In the genomic region with DNA sequence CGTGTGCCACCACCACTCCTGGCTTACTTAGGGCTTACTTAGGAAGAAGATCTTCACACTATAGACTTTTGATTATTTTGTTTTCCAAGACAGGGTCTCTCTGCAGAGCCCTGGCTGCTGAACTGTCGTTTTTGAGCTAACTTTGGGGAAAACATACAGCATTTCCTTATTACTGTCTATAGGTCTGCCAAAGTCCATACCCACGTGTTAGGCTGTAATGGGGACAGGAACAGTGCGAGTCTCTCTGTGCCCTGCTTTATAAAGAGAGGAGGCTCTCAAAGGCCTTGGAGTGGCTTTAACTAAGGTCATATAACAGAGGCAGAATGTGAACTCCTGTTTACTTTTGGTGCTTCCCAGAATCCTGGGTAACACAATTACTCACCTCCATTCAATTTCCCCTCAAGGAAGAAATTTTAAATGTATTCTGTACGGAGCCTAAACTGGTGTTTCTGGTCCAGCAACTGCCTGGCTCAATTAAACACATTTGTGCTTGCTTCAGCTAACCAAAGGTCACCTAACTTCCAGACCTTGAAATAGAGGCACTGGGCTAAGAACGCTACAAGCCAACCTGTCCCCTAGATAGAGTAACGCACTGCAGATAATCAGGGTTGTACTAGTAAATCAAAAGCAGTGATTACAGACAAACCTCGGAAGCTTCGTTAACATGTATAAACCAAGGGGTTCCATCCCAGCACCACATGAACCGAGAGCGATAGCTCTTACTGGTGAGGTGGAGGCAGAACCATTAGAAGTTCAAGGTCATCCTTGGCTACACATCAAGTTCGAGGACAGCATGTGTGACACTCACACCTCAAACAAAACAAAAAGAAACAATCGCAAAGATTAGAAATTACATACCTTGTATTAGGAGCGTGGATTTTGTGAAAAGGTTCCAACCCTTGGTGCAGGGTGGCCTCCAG, we compare ENCODE assay signal across 8 mouse cellular contexts. TPM values are rescaled to one million over a fixed set of nuclear protein-coding genes. Genes with fewer than 3 reads are reported as not detected.
DNase-seq lines count a peak whose midpoint lies in the region; ATAC-seq and TF ChIP-seq lines count a peak whose summit lies in the region.

No protein-coding gene starts in this region.

- TF ChIP-seq CTCF in gastrocnemius, adult 2 months (IDR thresholded peaks at IDR 0.05): no peak
- no peak for TF ChIP-seq CTCF in stomach, postnatal 0 days (IDR thresholded peaks at IDR 0.05; ENCODE audit: low read depth)

- peaks cover 3% of the 10 kb centered on the region; the same call in 1 of the 2 replicates for H3K36me3 ChIP-seq in ES-E14 (ENCODE audit: control insufficient read depth, insufficient read depth, low read length, poor library complexity, severe bottlenecking)
- no peaks in the 10 kb centered on the region for H3K36me3 ChIP-seq in hindbrain, embryonic 12.5 days
- H3K36me3 ChIP-seq in liver, embryonic 11.5 days (ENCODE audit: control insufficient read depth, insufficient read depth, low read length): no peaks in the 10 kb centered on the region
- H3K36me3 ChIP-seq in stomach, postnatal 0 days (ENCODE audit: control insufficient read depth, insufficient read depth, low read length): no peaks in the 10 kb centered on the region

- intact Hi-C loops in gastrocnemius, adult 2 months (cut with DNase I): no loop called here
- intact Hi-C loops in gastrocnemius, postnatal 36 days (cut with DNase I): no loop called here

- peak overlapping the region; percentile 80 for H3K4me2 ChIP-seq in hindbrain, embryonic 12.5 days (replicated peaks)
- H3K4me2 ChIP-seq in liver, embryonic 11.5 days: peak overlapping the region; percentile 76
- peak overlapping the region; percentile 69 for H3K4me2 ChIP-seq in stomach, postnatal 0 days (replicated peaks; ENCODE audit: low read depth)

- H3K9ac ChIP-seq in ES-E14 (ENCODE audit: insufficient read depth, low read depth, low read length, poor library complexity, severe bottlenecking): peak overlapping the region; percentile 88
- peak overlapping the region; percentile 43; the same call in 1 of the 2 replicates for H3K9ac ChIP-seq in hindbrain, embryonic 12.5 days
- peak overlapping the region; percentile 49 for H3K9ac ChIP-seq in liver, embryonic 11.5 days (ENCODE audit: low read depth, low read length)
- H3K9ac ChIP-seq in stomach, postnatal 0 days (ENCODE audit: low read length): peak overlapping the region; percentile 52

- H3K4me1 ChIP-seq in ES-E14 (ENCODE audit: control insufficient read depth in 2 of 2, insufficient read depth in 2 of 2, low read length in 2 of 2, poor library complexity in 1 of 2): peaks cover 0 to 3% of the 10 kb centered on the region in 2 experiments; a peak in 3 of 4 replicates
- H3K4me1 ChIP-seq in hindbrain, embryonic 12.5 days: peaks cover 20% of the 10 kb centered on the region
- peaks cover 24% of the 10 kb centered on the region for H3K4me1 ChIP-seq in liver, embryonic 11.5 days (replicated peaks; ENCODE audit: control insufficient read depth, insufficient read depth, low read length)
- peaks cover 3% of the 10 kb centered on the region for H3K4me1 ChIP-seq in stomach, postnatal 0 days (replicated peaks; ENCODE audit: control insufficient read depth, insufficient read depth)

- TF ChIP-seq EP300 in stomach, postnatal 0 days (optimal IDR thresholded peaks at IDR 0.05): no peak

- H3K9me3 ChIP-seq in ES-E14 (ENCODE audit: control insufficient read depth, insufficient read depth, low read depth, low read length): no peaks in the 10 kb centered on the region
- no peaks in the 10 kb centered on the region for H3K9me3 ChIP-seq in hindbrain, embryonic 12.5 days (replicated peaks)
- H3K9me3 ChIP-seq in liver, embryonic 11.5 days (ENCODE audit: control insufficient read depth, low read length): no peaks in the 10 kb centered on the region
- no peaks in the 10 kb centered on the region for H3K9me3 ChIP-seq in stomach, postnatal 0 days (ENCODE audit: control insufficient read depth, low read length)

- H3K27me3 ChIP-seq in hindbrain, embryonic 12.5 days: no peaks in the 10 kb centered on the region
- H3K27me3 ChIP-seq in liver, embryonic 11.5 days (replicated peaks; ENCODE audit: control insufficient read depth, insufficient read depth, low read length): no peaks in the 10 kb centered on the region
- H3K27me3 ChIP-seq in stomach, postnatal 0 days (ENCODE audit: control insufficient read depth, insufficient read depth, low read length): no peaks in the 10 kb centered on the region

- no peak for DNase-seq in gastrocnemius, adult 2 months
- DNase-seq in gastrocnemius, postnatal 36 days: no peak
- no peak for DNase-seq in ES-E14 (ENCODE audit: low read depth, low spot score)
- DNase-seq in liver, embryonic 11.5 days (ENCODE audit: low spot score): no peak
- peak; percentile 45 for DNase-seq in stomach, postnatal 0 days (ENCODE audit: low spot score)
- DNase-seq in T-cell, adult 2 months (ENCODE audit: low spot score): no peak
- DNase-seq in adrenal gland, adult 8-10 months: no peak

- no peak; the same call in 1 of the 2 replicates for ATAC-seq in hindbrain, embryonic 12.5 days (ENCODE audit: low FRiP score)
- no peak for ATAC-seq in liver, embryonic 11.5 days (replicated peaks; ENCODE audit: low FRiP score)
- ATAC-seq in stomach, postnatal 0 days (ENCODE audit: low FRiP score, low TSS enrichment): no peak

- 19% methylated on average over 14 of the region's 14 CpGs for WGBS in hindbrain, embryonic 12.5 days
- 11% methylated on average over 14 of the region's 14 CpGs for whole genome bisulfite sequencing in liver, embryonic 11.5 days
- WGBS in stomach, postnatal 0 days: 14% methylated on average over 14 of the region's 14 CpGs

- H3K27ac ChIP-seq in gastrocnemius, adult 2 months: peak overlapping the region; percentile 83
- H3K27ac ChIP-seq in ES-E14 (ENCODE audit: insufficient read depth, low read depth, low read length, poor library complexity, severe bottlenecking): peak overlapping the region; percentile 61
- no peak overlapping the region for H3K27ac ChIP-seq in hindbrain, embryonic 12.5 days
- H3K27ac ChIP-seq in liver, embryonic 11.5 days (ENCODE audit: low read depth, low read length): no peak overlapping the region; the same call in 1 of the 2 replicates
- H3K27ac ChIP-seq in stomach, postnatal 0 days (replicated peaks): peak overlapping the region; percentile 63

- in situ Hi-C loops in ES-E14 (cut with MboI; ENCODE audit: low sequenced_read_pairs in 2 of 2, unreplicated experiment in 2 of 2): no loop called here

- peak overlapping the region; percentile 69 for H3K4me3 ChIP-seq in gastrocnemius, adult 2 months
- peak overlapping the region; percentile 77 to 79 for H3K4me3 ChIP-seq in ES-E14 (ENCODE audit: insufficient read depth in 1 of 2, low read depth in 1 of 2, low read length in 2 of 2, poor library complexity in 1 of 2, severe bottlenecking in 1 of 2)
- H3K4me3 ChIP-seq in hindbrain, embryonic 12.5 days: peak overlapping the region; percentile 43
- peak overlapping the region; percentile 55 for H3K4me3 ChIP-seq in liver, embryonic 11.5 days (ENCODE audit: low read depth, low read length)
- H3K4me3 ChIP-seq in stomach, postnatal 0 days (ENCODE audit: low read depth, low read length): peak overlapping the region; percentile 39

TF ChIP-seq in ES-E14, 5 proteins besides CTCF, POLR2A, EP300 and RAD21:
- TF ChIP-seq MAFK (IDR thresholded peaks at IDR 0.05; ENCODE audit: insufficient read depth, low read depth, low read length): no peak
- TF ChIP-seq ZNF384 (IDR thresholded peaks at IDR 0.05; ENCODE audit: low read depth, low read length): no peak
- TF ChIP-seq CHD2 (IDR thresholded peaks at IDR 0.05; ENCODE audit: low read depth, low read length): no peak
- TF ChIP-seq ZC3H11A (IDR thresholded peaks at IDR 0.05; ENCODE audit: borderline replicate concordance, low read depth, low read length): no peak
- TF ChIP-seq HCFC1 (IDR thresholded peaks at IDR 0.05; ENCODE audit: borderline replicate concordance, insufficient read depth, low read length): no peak

RNA-seq across cellular contexts. Expression of a gene that starts 1.2 kb away (rescaled TPM):
- 10 to 100 TPM in 1 of 2 experiments, 1 to 10 TPM in 1; 8.3 to 10.0 TPM for total RNA-seq in gastrocnemius, adult 2 months (2021)
- total RNA-seq in gastrocnemius, postnatal 36 days (2021): 10 to 100 TPM; 12.9 to 13.6 TPM
- total RNA-seq in ES-E14 (2012; rRNA removed): 103 and 115 TPM in 2 replicates
- polyA plus RNA-seq in hindbrain, embryonic 12.5 days (2016; fragmentation: Nextera tagmentation; extraction: Ambion mirVana): 23.2 and 28.1 TPM in 2 replicates
- polyA plus RNA-seq in liver, embryonic 11.5 days (2014; fragmentation: Nextera tagmentation; extraction: Ambion mirVana): 93.5 and 101 TPM in 2 replicates
- polyA plus RNA-seq in stomach, postnatal 0 days (2015; fragmentation: Nextera tagmentation; extraction: Ambion mirVana): 29.1 and 30.9 TPM in 2 replicates
- total RNA-seq in adrenal gland, adult 8-10 months (2022): 100 to 1,000 TPM in 1 of 4 experiments, 10 to 100 TPM in 3; 38.4 to 111 (median 73.2) TPM

RNA-seq across cellular contexts. Expression of a gene that starts 20.1 kb away (rescaled TPM):
- 10 to 100 TPM; 20.8 to 23.0 TPM for total RNA-seq in gastrocnemius, adult 2 months (2021)
- total RNA-seq in gastrocnemius, postnatal 36 days (2021): 10 to 100 TPM; 19.1 to 21.1 TPM
- 102 and 142 TPM in 2 replicates for total RNA-seq in ES-E14 (2012; rRNA removed)
- polyA plus RNA-seq in hindbrain, embryonic 12.5 days (2016; fragmentation: Nextera tagmentation; extraction: Ambion mirVana): 25.6 and 30.4 TPM in 2 replicates
- polyA plus RNA-seq in liver, embryonic 11.5 days (2014; fragmentation: Nextera tagmentation; extraction: Ambion mirVana): 40.3 and 42.7 TPM in 2 replicates
- 28.0 and 28.1 TPM in 2 replicates for polyA plus RNA-seq in stomach, postnatal 0 days (2015; fragmentation: Nextera tagmentation; extraction: Ambion mirVana)
- 10 to 100 TPM; 36.0 to 44.8 (median 40.3) TPM for total RNA-seq in adrenal gland, adult 8-10 months (2022)

RNA-seq across cellular contexts. Expression of a gene that starts 33.0 kb away (rescaled TPM):
- 10 to 100 TPM; 19.8 to 20.1 TPM for total RNA-seq in gastrocnemius, adult 2 months (2021)
- 10 to 100 TPM; 12.6 to 19.2 TPM for total RNA-seq in gastrocnemius, postnatal 36 days (2021)
- total RNA-seq in ES-E14 (2012; rRNA removed): 23.1 and 27.4 TPM in 2 replicates
- 9.8 and 9.9 TPM in 2 replicates for polyA plus RNA-seq in hindbrain, embryonic 12.5 days (2016; fragmentation: Nextera tagmentation; extraction: Ambion mirVana)
- polyA plus RNA-seq in liver, embryonic 11.5 days (2014; fragmentation: Nextera tagmentation; extraction: Ambion mirVana): 7.7 and 7.8 TPM in 2 replicates
- polyA plus RNA-seq in stomach, postnatal 0 days (2015; fragmentation: Nextera tagmentation; extraction: Ambion mirVana): 1.7 and 1.9 TPM in 2 replicates
- 10 to 100 TPM; 23.3 to 30.1 (median 27.3) TPM for total RNA-seq in adrenal gland, adult 8-10 months (2022)

RNA-seq across cellular contexts. Expression of a gene that starts 33.1 kb away (rescaled TPM):
- 1 to 10 TPM; 4.5 to 4.7 TPM for total RNA-seq in gastrocnemius, adult 2 months (2021)
- 1 to 10 TPM; 3.2 to 4.5 TPM for total RNA-seq in gastrocnemius, postnatal 36 days (2021)
- total RNA-seq in ES-E14 (2012; rRNA removed): 19.7 and 20.0 TPM in 2 replicates
- polyA plus RNA-seq in hindbrain, embryonic 12.5 days (2016; fragmentation: Nextera tagmentation; extraction: Ambion mirVana): 16.7 and 17.3 TPM in 2 replicates
- polyA plus RNA-seq in liver, embryonic 11.5 days (2014; fragmentation: Nextera tagmentation; extraction: Ambion mirVana): 16.2 and 19.1 TPM in 2 replicates
- polyA plus RNA-seq in stomach, postnatal 0 days (2015; fragmentation: Nextera tagmentation; extraction: Ambion mirVana): 4.3 and 4.7 TPM in 2 replicates
- total RNA-seq in adrenal gland, adult 8-10 months (2022): 10 to 100 TPM; 11.9 to 15.8 (median 14.6) TPM

Comparison
In these comparisons a context has a peak if more than half of its experiments do, and no peak if none do; other contexts are left out.
1. H3K27ac ChIP-seq: peak in gastrocnemius, adult 2 months (single experiment), ES-E14 (single experiment) and stomach, postnatal 0 days (single experiment); none in hindbrain, embryonic 12.5 days (single experiment) and liver, embryonic 11.5 days (single experiment).
2. Peak in every context shown above with its lines, with median percentiles within 50 percentile points of each other: H3K4me3 ChIP-seq, H3K9ac ChIP-seq and H3K4me2 ChIP-seq.